Mouse (Mus musculus) G1E (cell line): ENCODE data around the gene Aknad1.

ENCODE experiments used
- CTCF ChIP-seq: IDR thresholded peaks from 2 replicates; pipeline ENCODE4 v1.5.1; 2012; ENCODE audit warnings: low read depth, low read length, inconsistent platforms, mixed read lengths
- GATA1 ChIP-seq: IDR thresholded peaks from 2 replicates; pipeline ENCODE4 v1.6.1; 2012; ENCODE audit warnings: borderline replicate concordance, low read length, inconsistent platforms, mixed read lengths
- GATA2 ChIP-seq: IDR thresholded peaks from 2 replicates; pipeline ENCODE4 v1.6.1; 2012; ENCODE audit warnings: low read depth, low read length, inconsistent platforms, borderline replicate concordance
- TAL1 ChIP-seq: conservative IDR thresholded peaks from 2 replicates; pipeline ENCODE4 v1.6.1; 2012; ENCODE audit warnings: low read depth, low read length, inconsistent platforms, mixed read lengths

DNA sequence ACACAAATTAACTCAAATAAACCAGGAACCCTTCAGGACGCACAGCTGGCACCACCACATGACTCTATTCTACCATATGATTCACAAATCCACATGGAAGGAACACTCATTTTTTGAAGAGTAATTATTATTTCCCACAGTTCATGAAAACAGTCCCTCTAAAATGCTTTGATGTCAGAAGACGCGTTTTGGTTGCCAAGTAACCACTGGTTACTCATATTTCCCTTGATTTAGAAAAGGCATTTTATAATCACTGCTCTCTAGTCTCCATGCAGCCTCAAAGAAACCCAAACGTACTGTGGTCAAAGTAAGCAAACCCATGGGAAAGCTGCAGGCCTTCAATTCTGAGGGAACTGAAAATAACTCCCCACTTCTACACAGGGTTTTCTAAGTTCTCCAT, 49.5 kb upstream of the Aknad1 start:
- no peak for TF ChIP-seq CTCF
- TF ChIP-seq TAL1: no peak
- TF ChIP-seq GATA2: no peak
- TF ChIP-seq GATA1: no peak
